Mouse (Mus musculus): Measurements from ENCODE around the gene Zfp853.
A peak's percentile ranks its signal among the peaks of the same experiment; 100 is the strongest.

The Zfp853 gene

GRCm38 (mm10) chr5:143289299-143289698 lies 4.1 kb downstream of the Zfp853 start:
- no peak for DNase-seq

GRCm38 (mm10) chr5:143288378-143288911 lies 5.0 kb downstream of the Zfp853 start:
- no peak for DNase-seq

GRCm38 (mm10) chr5:143287774-143288328 lies 5.6 kb downstream of the Zfp853 start:
- peak; percentile 46 for DNase-seq

GRCm38 (mm10) chr5:143284762-143285161 lies 8.7 kb downstream of the Zfp853 start:
- DNase-seq, result no peak

- no peak for DNase-seq
Observed at GRCm38 (mm10) chr5:143279247-143279646, 14.2 kb downstream of the Zfp853 start.

GRCm38 (mm10) chr5:143275761-143276160 lies 17.7 kb downstream of the Zfp853 start:
- DNase-seq, result no peak

GRCm38 (mm10) chr5:143272540-143273330 lies 20.7 kb downstream of the Zfp853 start:
- no peak for DNase-seq

GRCm38 (mm10) chr5:143272108-143272507 lies 21.3 kb downstream of the Zfp853 start:
- no peak for DNase-seq

GRCm38 (mm10) chr5:143271642-143272041 lies 21.8 kb downstream of the Zfp853 start:
- DNase-seq, result no peak

- no peak for DNase-seq
Observed at GRCm38 (mm10) chr5:143270151-143270519, 23.3 kb downstream of the Zfp853 start.

- DNase-seq, result peak; percentile 58
Observed at GRCm38 (mm10) chr5:143269363-143270150, 23.9 kb downstream of the Zfp853 start, which contains the start of gene Zfp316. Gene Zfp316 (minus strand): TSS chr5:143270022.

- DNase-seq, result no peak
Observed at GRCm38 (mm10) chr5:143268985-143269362, 24.4 kb downstream of the Zfp853 start.

- DNase-seq, result no peak
Observed at GRCm38 (mm10) chr5:143266794-143267193, 26.6 kb downstream of the Zfp853 start.

- DNase-seq, result no peak
Observed at GRCm38 (mm10) chr5:143265409-143265808, 28.0 kb downstream of the Zfp853 start.

- no peak for DNase-seq
Observed at GRCm38 (mm10) chr5:143264689-143265088, 28.7 kb downstream of the Zfp853 start.

- DNase-seq, result no peak
Observed at GRCm38 (mm10) chr5:143261636-143262035, 31.8 kb downstream of the Zfp853 start.

GRCm38 (mm10) chr5:143255802-143256201 lies 37.6 kb downstream of the Zfp853 start:
- no peak for DNase-seq

- no peak for DNase-seq
Observed at GRCm38 (mm10) chr5:143255131-143255519, 38.3 kb downstream of the Zfp853 start.

GRCm38 (mm10) chr5:143254487-143255130 lies 38.8 kb downstream of the Zfp853 start:
- DNase-seq, result no peak

- DNase-seq, result no peak
Observed at GRCm38 (mm10) chr5:143253881-143254486, 39.4 kb downstream of the Zfp853 start.

- no peak for DNase-seq
Observed at GRCm38 (mm10) chr5:143253186-143253880, 40.1 kb downstream of the Zfp853 start.

- no peak for DNase-seq
Observed at GRCm38 (mm10) chr5:143252791-143253185, 40.6 kb downstream of the Zfp853 start.

Measured in thymus, postnatal 14 days (tissue).